Mouse (Mus musculus) urinary bladder, postnatal 14 days (tissue): ENCODE measurements around the gene Mesp1.
"Not testable (repeated sequence)": the region's sequence is repeated elsewhere in the genome, so short reads cannot be mapped to it uniquely, and the experiment has no call there.

Experiments
- DNase-seq: peaks from one replicate; pipeline ENCODE4 v3.0.0; 2021; ENCODE audit warnings: low spot score

Gene Mesp1

GRCm38 (mm10) chr7:79792635-79793421, 760 bp downstream of the Mesp1 start:
- peak; percentile 21 for DNase-seq

GRCm38 (mm10) chr7:79789812-79790211, 3.8 kb downstream of the Mesp1 start:
- DNase-seq, result not testable (repeated sequence)

DNA sequence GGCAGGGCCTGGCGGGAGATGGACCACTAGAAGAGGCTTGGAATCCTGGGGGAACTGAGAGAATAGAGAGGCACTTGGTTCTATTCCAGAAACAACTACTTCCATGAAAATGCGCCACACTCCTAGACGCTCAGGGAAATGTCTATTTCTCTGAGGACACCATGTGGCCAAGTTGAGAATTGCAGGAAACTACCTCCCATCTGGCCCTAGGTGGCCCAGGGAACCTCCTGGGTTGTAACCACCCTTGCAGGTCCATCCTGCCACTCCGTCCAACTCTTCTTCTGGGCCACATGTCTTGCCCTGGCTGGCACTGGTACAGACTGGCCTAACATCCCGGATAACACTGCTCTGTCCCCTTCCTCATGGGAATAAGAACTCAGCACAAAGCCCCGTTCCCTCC, 7.3 kb downstream of the Mesp1 start:
- DNase-seq, result peak; percentile 74

GRCm38 (mm10) chr7:79782516-79782855, 11.1 kb downstream of the Mesp1 start:
- no peak for DNase-seq

DNA sequence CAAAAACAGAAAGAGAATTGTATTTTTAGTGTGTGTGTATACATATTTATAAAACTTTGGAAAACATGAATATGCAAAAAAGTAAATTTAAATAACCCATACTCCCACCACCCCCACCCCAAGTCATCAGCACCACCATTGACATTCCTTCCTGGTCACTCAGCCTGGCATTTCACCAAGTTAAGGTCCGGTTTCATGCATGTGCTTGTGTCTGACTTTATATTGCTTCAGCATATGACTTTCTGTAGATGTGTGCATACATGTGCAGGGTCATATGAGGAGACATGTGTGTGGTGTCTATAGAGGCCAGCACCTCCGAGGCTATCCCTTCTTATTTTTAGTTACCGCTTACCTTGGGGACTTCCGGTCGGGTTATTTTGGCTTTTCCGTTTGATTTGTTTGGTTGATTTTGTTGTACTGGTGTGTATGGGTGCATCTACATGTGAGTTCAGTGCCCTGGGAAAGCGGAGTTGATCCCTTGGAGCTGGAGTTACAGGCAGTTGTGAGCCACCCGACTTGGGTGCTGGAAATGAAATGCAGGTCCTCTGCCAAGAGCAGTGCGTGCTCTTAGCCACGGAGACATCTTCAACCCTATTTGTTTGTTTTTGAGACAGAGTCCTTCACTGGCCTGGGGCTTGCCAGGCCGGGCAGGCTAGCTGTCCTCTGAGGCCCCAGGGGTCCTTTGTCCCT, 11.6 kb downstream of the Mesp1 start:
- DNase-seq, result no peak

DNA sequence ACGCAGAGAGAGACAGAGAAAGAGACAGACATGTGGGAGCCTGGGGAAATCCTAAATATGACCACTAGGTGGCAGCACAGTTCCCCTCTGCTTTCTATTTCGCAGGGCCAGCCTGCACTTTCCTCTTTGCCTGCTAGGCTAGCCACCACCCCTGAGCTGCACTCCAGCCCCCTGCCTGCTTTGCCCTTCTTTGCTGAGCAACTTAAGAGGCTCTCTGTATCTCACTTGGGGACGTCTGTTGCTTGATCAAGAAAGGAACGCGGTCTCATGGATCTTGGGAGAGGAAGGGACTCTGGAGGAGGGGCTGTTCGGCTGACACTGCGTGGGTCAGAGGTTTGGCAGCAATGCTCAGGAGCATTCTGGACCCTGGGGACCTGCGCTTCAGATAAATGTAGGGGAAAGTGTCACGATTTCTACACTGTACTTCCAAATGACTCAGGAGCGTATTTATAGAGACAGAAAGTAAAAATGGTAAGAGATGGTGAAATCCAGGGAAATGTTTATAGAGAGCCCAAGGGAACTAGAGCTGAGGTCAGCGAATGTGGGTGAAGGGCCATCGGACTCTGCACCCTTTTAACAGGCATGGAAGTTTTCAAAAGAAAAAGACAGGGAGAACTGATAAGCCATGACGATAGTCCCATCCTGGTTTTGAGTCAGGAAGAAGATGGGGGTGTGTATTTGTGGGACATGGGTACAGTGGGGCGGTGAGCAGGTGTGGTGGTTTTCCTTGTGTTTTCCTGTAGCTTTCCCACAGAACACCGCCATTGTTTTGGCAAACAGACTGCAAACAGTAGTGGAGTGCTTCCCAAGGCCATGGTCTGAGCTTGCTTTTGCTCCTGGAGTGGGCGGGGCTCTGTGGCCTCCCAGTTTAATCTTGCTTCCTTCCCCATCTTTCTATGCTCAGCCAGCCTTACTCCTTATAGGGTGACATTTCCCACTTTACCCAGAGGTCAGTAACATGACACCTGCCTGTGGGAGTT, 12.7 kb downstream of the Mesp1 start:
- DNase-seq, result peak; percentile 76

GRCm38 (mm10) chr7:79771561-79772512, 21.8 kb downstream of the Mesp1 start:
- no peak for DNase-seq

DNA sequence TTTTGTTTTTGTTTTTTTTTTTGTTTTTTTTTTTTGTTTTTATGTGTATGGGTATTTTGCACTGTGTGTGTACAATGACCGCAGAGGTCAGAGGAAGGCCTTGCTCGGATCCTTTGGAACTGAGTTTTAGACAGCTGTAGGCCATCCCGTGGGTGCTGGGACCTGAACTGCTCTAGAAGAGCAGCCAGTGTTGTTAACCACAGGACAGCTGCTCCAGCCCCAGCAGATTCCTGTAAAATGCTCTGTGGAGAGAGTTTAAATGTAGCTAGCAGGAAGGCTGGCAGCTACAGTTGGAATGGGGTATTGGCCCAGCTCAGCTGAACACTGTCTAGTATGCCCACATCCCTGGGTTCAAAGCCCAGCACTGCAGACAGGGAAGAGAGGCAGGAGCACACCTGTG, 23.9 kb downstream of the Mesp1 start:
- DNase-seq, result no peak

DNA sequence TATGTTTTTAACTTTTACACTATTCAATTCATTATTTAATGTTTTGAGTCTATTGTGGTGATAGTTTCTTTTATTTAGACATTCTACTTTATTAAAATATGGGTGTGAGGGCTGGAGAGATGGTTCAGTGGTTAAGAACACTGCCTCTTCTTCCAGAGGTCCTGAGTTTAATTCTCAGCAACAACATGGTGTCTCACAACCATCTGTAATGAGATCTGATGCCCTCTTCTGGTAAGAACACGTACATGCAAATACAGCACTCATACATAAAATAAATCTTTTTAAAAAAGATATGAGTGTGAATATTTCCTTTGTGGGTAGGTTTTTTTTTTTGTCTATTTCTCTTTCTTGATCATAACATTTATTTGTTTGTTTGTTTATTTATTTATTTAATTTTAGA, 27.6 kb downstream of the Mesp1 start:
- no peak for DNase-seq

DNA sequence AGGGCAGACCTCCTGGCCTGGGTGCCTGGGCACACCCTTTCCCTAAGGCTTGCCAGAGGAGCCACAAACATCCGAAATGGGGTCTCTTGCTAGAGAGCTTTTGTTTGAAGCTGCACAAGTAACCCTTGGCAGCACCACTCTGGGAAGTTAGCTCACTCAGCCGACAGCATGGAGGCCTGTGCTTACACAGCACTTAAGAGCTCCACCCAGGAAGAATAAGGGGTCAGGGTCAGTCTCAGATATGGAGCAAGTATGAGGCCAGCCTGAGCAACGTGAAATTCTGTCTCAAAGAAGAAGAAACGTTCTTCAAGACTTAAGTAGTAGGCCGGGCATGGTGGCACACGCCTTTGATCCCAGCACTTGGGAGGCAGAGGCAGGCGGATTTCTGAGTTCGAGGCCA, 31.5 kb downstream of the Mesp1 start:
- DNase-seq, result no peak

DNA sequence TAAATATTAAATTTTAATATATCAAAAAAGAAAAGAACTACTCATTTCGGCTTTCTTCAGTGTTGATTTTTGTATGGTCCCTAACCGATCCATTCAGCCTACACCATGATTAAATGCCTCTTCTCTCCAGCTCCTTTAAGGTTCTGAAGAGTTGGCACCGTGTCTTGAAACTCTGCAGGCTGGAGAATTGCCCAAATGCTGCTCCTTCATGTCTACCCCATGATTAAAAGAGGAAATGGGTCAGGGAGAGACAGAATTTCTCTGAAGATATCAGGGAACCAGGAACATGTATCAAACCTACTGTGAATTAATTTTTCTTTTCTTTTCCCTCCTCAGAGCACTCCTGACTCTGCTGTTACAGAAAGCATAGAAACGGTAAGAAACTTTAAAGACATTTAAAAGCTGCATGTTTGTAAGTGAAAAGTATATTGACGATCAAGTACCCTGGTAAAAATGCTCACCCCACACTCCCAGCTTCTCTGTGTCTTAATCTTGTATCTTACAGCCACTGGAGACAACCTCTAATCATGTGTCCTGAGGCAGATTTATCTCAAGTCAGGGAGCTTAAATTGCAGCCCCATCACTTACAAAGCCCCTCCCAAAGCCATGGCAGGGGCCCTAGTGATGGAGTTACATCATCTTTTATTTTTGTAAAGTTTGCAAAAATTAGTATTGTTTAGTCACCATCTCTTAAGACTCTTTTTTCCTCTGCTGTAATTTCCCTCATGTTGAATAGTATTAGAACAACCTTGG, 32.3 kb downstream of the Mesp1 start:
- no peak for DNase-seq

- DNase-seq, result no peak
These were observed 33.8 kb downstream of the Mesp1 start for GRCm38 (mm10) chr7:79759766-79760165.

DNA sequence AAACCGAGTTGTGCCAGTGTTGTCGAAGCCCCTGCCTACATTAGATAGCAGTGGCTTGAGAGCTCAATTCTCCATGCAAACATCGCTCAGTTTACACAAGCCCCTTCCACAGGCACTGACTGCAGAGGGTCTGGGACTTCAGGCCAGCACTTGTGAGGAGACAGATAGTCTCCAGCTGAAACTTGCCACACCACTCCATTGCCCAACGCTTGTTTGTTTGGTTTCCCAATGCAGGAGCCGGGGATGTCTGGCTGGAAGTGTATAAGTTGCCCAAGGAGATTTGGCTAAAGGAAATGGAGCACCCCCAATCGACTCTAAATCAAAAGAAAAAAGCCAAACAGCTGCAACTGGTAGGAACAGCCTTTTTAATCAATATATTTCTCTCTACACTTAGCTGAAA, 35.4 kb downstream of the Mesp1 start:
- DNase-seq, result no peak

DNA sequence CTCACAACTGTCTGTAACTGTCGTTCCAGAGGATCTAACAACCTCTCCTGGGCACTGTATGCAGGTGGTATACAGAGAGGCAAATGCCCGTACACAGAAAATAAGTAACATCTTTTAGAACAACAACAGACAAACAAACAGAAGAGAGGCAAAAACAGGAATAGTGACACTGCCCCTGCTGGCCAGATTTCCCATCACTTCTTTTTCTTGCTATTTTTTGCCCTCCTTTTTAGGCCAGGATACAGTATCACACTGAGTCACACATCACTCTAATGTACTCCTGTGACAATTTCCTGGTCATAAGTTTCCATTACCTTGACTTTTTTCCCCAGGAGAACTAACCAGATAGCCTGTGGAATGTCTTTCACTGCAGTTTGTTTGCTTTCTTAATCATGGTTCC, 37.3 kb downstream of the Mesp1 start:
- DNase-seq, result no peak

- DNase-seq, result no peak
These were observed 44.1 kb downstream of the Mesp1 start for GRCm38 (mm10) chr7:79749511-79749910.

DNA sequence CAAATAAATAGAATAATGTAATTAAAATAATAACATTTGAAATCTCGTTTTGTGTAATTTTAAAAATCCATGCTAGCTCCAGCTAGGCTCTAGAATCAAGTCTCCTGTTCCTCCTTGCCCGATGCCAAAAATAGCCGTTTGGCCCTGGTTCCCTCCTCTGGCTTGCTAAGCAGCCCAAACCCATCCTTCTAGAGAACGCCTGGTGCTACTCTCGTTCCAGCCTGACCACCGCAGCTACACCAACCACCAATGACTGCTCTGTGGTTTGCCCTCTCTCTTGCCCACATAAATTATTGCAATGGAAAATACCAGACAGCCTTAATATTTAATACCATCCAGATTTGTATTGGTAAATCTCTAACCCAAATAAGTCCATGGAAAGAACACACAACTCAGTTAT, 45.9 kb downstream of the Mesp1 start:
- DNase-seq, result no peak

DNA sequence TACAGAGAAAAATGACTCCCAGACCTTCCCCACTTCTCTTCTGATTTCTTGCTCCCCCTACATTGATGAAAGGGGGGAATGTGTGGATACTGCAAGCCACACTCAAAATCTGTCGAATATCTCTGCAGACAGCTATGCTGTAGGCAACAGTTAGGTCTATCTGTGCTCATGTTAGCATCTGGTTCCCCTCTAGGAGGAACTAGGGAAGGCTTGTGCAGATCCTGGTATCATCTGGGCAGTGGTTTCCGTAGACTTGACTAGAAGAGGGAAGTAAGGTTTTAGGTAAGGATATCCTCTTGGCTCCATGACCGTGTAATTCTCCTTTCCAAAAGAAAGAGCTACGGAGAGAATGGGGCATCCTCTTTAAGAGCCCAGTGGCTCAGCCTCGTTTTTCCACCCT, 49.0 kb downstream of the Mesp1 start:
- no peak for DNase-seq

DNA sequence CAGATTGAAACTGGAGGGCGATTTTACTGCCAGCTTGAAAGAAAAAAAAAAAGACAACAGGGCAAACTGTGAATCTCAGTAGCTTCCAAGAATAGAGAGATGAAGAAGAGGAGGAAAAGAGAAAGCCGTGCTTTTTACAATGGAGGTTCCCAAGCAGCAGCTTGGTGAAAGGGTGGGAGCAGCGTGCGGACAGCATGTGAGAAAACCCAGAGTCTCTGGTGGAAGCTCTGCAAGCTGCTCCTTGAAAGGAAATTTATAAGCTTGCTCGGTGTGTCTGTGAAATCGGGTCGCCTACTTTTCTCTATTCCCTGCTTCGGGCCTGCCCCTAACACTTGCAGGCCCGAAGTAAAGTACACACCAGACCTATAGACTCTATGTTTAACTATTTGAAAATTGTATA, 49.5 kb downstream of the Mesp1 start:
- DNase-seq, result no peak

DNA sequence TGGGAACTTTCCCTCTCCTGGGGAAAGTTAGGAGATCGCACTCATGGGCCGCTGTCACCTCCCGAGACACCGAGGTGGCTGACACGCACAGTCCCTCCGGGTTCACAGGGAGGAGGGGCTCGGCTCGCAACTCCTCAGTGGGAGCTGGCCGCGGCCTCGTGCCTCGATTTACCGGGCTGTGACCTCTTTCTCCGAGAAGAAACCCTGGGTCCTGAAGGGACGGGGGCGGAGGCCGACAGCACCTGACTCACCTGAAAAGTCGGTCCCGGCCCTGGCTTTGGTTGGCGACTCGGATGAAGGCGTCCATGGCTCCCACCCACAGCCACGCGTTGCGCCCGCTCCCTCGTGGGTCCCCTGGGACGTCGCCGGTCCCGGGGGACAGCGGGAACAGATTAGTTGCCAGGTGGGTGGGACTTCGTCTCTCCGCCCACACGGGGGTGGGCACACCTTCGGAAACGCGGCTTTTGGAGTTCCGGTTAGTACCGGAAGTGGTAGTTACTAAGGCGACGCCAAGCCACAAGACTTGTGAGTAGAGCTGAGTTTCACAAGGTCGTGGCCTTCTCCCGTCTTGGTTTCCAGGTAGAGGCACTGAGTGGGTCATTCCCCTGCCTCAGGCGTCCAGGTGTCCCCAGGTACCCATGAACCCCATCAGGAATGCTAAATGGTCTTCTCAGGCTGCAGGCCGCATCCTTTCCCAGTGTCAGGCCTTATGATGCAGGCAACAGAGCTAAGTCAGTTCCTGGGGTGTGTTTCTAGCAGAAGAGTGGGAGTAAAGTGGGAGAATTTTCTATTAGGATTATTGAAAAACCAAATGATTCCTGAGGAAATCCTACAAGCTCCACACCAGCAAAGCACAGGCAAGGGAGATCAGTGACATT, 50.7 kb downstream of the Mesp1 start, which contains the start of the genes Pex11a and Wdr93:
Gene Pex11a, minus strand, starts transcription at position 473 of the 878 bp plus-strand sequence.
Gene Wdr93, plus strand, starts transcription at position 505 of the 878 bp plus-strand sequence.
- DNase-seq, result peak; percentile 80

DNA sequence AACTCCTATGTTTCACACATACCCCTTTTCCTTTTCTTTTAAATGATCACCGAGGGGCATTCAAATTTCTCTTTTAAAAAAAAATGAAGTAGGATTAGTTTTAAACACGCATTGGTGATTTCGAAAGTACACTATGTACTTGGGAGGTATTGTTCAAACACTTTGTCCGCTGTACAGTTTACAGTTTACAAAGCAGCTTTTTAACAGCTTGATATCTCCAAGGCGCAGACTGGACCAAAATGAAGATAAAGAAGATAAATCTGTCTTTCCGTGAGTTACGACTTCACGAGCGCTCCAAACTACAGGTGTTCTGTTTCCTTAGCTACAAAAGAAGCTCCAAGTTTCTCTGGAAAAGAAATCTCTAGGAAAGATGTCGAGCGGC, 51.3 kb downstream of the Mesp1 start:
- no peak for DNase-seq
